Mouse (Mus musculus): ENCODE measurements around the gene Ninj2. TPM values are rescaled to one million over a fixed set of nuclear protein-coding genes. Genes with fewer than 3 reads are reported as not detected.

Ninj2 gene
- total RNA-seq, 2 experiments from 2014 or later, result not detected

DNA sequence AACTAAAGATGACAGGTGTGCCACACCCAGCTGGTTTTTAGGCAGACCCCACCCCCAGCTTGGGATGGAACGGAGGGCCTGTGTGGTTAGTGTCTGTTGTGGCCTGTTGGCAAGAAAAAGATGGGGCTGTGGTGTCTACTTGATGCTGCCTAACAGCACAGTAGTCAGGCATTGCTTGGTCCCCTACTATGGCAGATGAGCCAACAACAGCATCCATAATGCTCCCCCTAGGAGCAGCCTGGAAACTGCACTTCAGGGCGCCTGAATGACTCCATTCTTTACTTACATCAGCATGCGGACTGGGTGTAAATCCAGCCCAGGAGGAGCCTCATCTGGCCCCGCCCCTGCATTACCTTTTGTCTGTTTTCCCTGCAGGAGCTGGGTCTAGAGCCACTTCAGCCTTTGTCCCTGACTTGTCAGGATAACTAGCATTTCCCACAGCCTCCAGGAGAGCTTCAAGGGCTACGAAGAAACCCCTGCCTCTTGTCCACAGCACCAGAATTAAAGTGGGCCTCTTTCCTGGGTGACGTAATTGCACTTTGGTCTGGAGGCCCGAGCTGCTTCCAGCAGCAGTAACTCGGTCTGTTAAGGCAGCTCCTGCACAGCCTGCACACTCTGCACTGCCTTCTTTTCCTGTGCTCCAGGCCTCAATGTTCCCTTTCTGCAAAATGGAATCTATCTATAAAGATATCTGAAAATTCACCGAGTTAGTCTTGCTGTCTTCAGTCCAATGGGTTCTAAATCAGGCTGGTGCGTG is 106.7 kb downstream of the Ninj2 start:
- DNase-seq, result no peak

- no peak for DNase-seq
These were observed 108.8 kb downstream of the Ninj2 start for GRCm38 (mm10) chr6:120201956-120202355.

DNA sequence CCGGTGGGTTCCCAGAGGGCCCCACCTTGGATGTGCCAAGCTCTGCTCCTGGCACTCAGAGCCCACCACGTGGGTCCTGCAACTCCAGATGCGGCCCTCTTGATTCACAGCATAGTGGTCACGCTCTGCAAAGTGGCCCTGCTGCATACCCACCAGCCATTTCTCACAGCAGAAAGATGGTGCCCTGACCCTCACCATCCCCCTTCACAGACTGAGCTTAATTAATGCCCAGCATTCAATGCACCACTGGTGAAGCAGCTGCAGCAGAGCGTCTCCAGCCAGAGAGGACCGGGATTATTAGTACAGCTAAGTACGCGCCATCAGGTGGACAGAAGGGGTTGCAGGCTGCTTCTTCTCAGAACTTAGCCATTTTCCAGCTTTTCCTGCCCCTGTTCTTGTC is 109.3 kb downstream of the Ninj2 start:
- no peak for DNase-seq

DNA sequence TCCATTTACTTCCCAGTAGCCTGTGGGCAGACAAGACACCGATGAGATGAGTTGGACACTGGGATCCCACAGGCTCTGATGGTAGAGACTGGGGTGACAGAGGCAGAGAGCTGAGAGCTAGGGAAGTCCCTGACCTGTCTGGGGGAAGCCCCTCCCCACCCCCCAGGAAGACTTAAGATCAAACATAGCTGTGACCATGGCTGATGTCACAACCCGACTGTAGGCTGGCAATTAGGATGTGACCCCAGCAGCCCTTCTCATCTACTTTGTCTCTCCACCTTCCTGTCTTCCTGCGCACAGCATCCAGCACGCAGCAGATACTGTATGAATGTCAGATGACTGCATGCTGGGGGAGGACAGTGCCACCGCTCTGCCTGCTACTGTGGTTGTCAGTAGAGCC is 113.4 kb downstream of the Ninj2 start:
- DNase-seq, result no peak

GRCm38 (mm10) chr6:120211536-120211935 is 118.4 kb downstream of the Ninj2 start:
- no peak for DNase-seq

DNA sequence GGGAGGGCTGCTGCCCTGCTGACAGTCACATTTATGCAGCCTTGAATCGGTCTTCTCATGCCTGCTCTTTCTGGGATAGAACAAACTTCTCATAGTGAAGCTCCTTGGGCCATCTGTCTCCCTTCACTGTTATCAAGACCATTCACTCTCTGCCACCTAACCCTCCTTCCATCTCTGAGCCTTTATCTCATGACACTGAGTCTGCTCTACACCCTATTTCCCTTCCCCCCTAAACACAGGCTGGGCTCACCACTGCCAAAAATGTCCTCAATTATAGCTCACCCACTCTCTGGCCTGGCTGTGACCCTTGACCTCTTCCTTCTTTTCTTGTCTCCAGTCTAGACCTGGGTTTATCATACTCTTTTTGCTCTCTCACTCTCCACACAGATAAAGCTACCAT is 123.6 kb downstream of the Ninj2 start:
- no peak for DNase-seq

DNA sequence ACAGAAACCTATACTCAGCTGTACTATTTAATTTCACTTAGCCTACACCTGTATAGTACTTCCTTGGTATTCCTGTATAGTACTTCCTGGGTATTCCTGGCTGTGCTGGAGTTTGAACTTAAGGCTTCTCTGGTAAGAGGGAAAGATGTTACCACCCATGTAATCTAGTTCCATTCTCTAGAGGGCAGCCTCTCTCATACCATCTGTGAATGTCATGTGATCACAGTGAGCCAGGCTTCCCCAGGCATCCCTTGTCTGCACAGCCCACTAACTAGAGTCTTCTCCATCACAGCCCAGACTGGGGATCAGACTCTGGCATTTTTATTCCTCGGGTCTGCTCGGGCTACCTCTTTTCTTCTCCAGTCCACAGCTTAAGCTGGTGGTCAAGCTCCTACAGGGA is 126.1 kb downstream of the Ninj2 start:
- no peak for DNase-seq

DNA sequence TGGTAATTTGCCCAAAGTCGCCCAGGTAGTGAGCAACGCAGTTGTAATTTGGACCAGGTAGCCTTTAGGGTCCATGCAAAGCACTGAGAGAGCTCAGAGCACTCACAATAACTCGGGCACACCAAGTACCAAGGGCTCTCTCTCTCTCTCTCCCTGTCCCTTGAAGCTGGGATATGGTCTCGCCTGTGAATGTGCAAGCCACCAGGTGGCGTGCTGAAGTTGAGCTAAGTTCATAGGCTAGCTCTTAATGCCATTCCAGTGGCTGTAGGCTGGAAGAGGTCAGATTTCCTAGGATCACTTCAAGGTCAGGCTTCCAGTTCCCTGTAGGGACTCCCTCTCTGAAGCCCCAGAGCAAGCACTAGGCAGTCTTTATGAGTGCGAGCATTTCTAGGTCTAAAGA is 129.5 kb downstream of the Ninj2 start:
- DNase-seq, result peak; percentile 79

- DNase-seq, result no peak
These were observed 132.2 kb downstream of the Ninj2 start for GRCm38 (mm10) chr6:120225355-120225754.

DNA sequence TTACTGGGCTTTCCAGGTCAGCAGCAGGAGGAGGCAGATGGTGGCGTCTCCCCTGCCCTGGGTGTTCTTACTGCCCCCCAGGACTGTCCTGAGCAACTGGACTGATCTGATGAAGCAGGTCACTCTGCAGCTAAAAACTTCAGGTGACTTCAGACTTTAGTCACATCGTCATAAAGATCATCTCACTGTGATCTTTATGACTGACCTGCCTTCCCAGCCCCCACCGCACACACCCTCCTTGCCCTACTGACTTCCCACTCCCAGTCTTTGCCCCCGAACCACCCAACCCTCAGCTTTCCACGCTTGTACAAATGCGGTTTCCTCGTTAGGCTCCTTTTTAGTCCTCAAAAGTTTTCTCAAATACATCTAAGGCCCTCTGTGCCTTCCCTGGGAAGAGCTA is 133.9 kb downstream of the Ninj2 start:
- no peak for DNase-seq

DNA sequence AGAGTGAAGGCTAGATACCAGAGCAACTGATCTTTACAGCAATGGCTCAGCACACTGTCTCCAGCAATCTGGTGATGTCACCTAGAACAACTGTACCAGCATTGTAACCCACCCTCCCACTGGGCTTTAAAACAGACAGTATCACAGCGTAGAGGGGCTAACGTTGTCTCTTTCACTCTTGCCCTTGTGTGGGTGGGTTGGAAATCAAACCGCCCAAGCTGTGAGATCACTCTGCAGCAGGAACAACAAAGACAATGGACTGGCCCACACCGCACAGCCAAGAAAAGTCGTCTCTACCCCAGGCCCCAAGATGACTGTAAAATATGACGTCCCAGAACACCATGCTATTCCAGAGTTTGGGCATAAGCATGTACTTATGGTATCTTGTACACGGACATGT is 136.7 kb downstream of the Ninj2 start:
- DNase-seq, result no peak

DNA sequence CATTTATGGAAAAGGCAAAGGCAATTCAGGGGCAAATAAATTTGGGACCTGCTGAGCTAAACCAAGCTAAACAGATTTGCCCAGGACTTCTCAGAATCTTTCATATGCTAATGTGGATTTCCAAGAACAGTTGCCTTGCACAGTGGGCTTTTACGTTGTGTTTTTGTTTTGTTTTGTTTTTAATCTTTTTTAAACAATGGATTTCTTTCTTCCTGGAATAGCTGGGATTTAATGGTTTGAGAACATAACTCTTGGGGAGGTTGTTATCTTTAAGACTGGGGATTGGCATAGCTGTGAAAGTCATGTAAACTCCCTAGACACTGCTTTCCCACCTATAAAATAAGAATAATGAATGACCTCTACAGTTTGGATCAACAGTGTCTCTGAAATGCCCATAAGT is 137.3 kb downstream of the Ninj2 start:
- DNase-seq, result no peak

GRCm38 (mm10) chr6:120232885-120233284 is 139.7 kb downstream of the Ninj2 start:
- no peak for DNase-seq

DNA sequence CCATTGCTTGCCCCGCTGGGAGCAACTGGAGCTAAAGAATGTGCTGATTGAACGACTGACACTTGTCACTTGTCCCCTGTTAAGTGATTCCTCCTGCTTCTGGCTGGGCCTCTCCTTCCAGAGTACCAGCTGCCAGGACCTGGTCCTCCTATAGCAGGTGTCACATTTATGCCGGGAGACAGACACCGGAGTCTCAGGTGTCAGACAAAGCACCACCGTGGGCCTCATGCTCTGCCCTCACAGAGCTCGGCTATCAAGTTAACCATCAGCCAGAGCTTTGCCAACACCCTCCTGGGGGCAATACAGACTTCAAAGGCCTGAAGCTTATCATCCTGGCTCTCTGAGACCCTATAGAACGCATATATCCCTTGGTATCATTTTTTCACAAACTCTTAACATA is 142.7 kb downstream of the Ninj2 start:
- DNase-seq, result no peak

DNA sequence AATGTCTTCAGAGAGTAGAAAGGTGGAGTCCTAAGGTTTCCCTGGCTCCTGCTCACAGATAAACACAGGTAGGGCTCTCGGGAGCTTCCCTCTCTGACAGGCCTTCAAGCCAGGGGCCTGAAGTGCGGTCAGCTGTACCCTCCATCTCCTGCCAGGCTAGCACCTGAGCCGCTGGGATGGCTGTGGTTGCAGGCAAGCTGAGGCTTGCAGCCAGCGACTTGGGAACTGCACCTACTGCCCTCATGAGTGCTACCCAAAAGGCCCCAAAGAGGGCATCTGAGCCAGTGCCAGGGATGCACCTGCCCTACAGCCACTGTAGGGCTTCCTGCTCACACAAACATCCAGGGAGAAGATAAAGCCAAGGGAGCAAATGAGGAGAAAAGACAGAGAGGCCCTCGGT is 147.3 kb downstream of the Ninj2 start:
- no peak for DNase-seq

- DNase-seq, result no peak
These were observed 148.3 kb downstream of the Ninj2 start for GRCm38 (mm10) chr6:120241453-120241852.

DNA sequence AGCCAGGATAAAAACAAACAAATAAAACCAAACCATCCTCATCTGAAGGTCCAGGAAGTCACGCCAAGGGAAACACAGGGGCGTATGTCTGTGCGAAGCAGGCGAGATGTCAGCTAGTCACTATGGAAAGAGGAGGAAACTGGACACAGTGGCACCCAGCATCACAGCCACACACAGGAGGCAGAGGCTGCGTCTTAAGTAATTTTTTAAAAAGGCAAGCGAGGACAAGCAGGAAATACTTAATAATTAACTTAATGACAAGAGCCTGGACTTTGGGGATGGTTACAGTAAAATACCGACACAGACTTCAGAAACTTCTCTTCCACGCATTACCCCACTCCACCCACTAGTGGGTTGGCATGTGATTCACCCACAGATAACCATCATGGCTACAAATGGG is 149.4 kb downstream of the Ninj2 start:
- DNase-seq, result no peak

DNA sequence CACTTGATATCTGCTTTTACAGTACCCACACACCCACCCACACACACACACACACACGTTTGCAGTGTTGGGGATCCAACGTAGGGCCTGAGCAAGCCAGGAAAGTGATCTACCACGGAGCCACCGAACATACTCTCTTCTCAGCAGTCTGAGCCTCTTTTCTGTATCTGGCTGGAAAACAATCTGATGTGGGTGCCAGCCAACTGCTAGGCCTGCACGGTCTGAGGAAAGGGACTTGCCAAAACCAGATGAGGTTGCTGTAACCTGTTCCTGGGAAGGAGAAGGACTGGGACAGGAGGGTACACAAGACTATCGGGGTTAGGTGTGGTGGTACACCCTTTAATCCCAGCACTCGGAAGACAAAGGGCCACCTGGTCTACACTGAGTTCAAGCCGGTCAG is 150.1 kb downstream of the Ninj2 start:
- DNase-seq, result no peak

GRCm38 (mm10) chr6:120246676-120247075 is 153.5 kb downstream of the Ninj2 start:
- DNase-seq, result no peak

GRCm38 (mm10) chr6:120249831-120250230 is 156.7 kb downstream of the Ninj2 start:
- DNase-seq, result no peak

Other genes with a start within 250 kb of the Ninj2 start
- gene Erc1, start 245.2 kb upstream of the Ninj2 start, total RNA-seq (2021), result 10 to 100 TPM; 42.2 to 44.4 TPM
- 10 to 100 TPM; 14.8 to 15.4 TPM for gene Rad52, start 190.7 kb upstream of the Ninj2 start, total RNA-seq (2021)
- gene Wnk1, start 54.7 kb upstream of the Ninj2 start, total RNA-seq (2021), result 100 to 1,000 TPM; 332 to 358 TPM
- not detected for gene D330020A13Rik, start 201.0 kb downstream of the Ninj2 start, total RNA-seq (2021)
- gene B4galnt3, start 201.2 kb downstream of the Ninj2 start, total RNA-seq (2021), result under 1 TPM; 0.65 to 0.81 TPM